Mouse (Mus musculus): ENCODE measurements around the gene 1700028J19Rik. TPM values are rescaled to one million over a fixed set of nuclear protein-coding genes. Genes with fewer than 3 reads are reported as not detected.
"Not testable (repeated sequence)": the region's sequence is repeated elsewhere in the genome, so short reads cannot be mapped to it uniquely, and the experiment has no call there.

1700028J19Rik gene
- polyA plus RNA-seq, 1 experiment from 2014 or later, result 0.88 TPM

- Histone ChIP-seq H3K4me3 (no peak overlapping the region), H3K27ac (no peak overlapping the region), H3K4me1 (no peaks in the 10 kb centered on the region), H3K9me3 (no peaks in the 10 kb centered on the region), H3K27me3 (ENCODE audit: insufficient read depth, poor library complexity, severe bottlenecking) (peaks cover 71% of the 10 kb centered on the region), H3K36me3 (no peaks in the 10 kb centered on the region)
- WGBS, result 68% methylated on average over 2 of the region's 2 CpGs
- no peak for DNase-seq (ENCODE audit: low spot score)
These were observed 24.8 kb upstream of the 1700028J19Rik start for GRCm38 (mm10) chr7:44271309-44271708.

- H3K36me3 ChIP-seq, result no peaks in the 10 kb centered on the region
- H3K27ac ChIP-seq, result no peak overlapping the region
- no peaks in the 10 kb centered on the region for H3K4me1 ChIP-seq
- H3K27me3 ChIP-seq (ENCODE audit: insufficient read depth, poor library complexity, severe bottlenecking), result peaks cover 64% of the 10 kb centered on the region
- H3K4me3 ChIP-seq, result no peak overlapping the region
- no peaks in the 10 kb centered on the region for H3K9me3 ChIP-seq
- WGBS, result 74% methylated on average over 2 of the region's 2 CpGs
- DNase-seq (ENCODE audit: low spot score), result no peak
These were observed 22.9 kb upstream of the 1700028J19Rik start for GRCm38 (mm10) chr7:44269397-44269796.

GRCm38 (mm10) chr7:44268117-44268516, 21.6 kb upstream of the 1700028J19Rik start:
- Histone ChIP-seq H3K36me3 (no peaks in the 10 kb centered on the region), H3K4me1 (peaks cover 3% of the 10 kb centered on the region; the same call in 1 of the 2 replicates), H3K27ac (no peak overlapping the region), H3K27me3 (ENCODE audit: insufficient read depth, poor library complexity, severe bottlenecking) (peaks cover 64% of the 10 kb centered on the region), H3K4me3 (no peak overlapping the region), H3K9me3 (no peaks in the 10 kb centered on the region)
- DNase-seq (ENCODE audit: low spot score), result no peak
- WGBS, result 76% methylated on average over 11 of the region's 11 CpGs

GRCm38 (mm10) chr7:44262791-44263643, 16.5 kb upstream of the 1700028J19Rik start:
- WGBS, result 4% methylated on average over 34 of the region's 34 CpGs
- DNase-seq (ENCODE audit: low spot score), result peak; percentile 94
- Histone ChIP-seq H3K36me3 (no peaks in the 10 kb centered on the region), H3K27ac (no peak overlapping the region), H3K9me3 (no peaks in the 10 kb centered on the region), H3K27me3 (ENCODE audit: insufficient read depth, poor library complexity, severe bottlenecking) (peaks cover 63% of the 10 kb centered on the region), H3K4me3 (peak overlapping the region; percentile 27), H3K4me1 (peaks cover 6% of the 10 kb centered on the region; the same call in 1 of the 2 replicates)

GRCm38 (mm10) chr7:44261147-44261546, 14.7 kb upstream of the 1700028J19Rik start, which contains the start of gene Gm15517:
Gm15517 (plus strand) TSS chr7:44261447.
- Histone ChIP-seq H3K9me3 (no peaks in the 10 kb centered on the region), H3K4me3 (no peak within 1 kb of the TSS), H3K27me3 (ENCODE audit: insufficient read depth, poor library complexity, severe bottlenecking) (peaks cover 48% of the 10 kb centered on the region), H3K36me3 (no peaks in the 10 kb centered on the region), H3K27ac (no peak within 1 kb of the TSS), H3K4me1 (peaks cover 6% of the 10 kb centered on the region; the same call in 1 of the 2 replicates)
- 50% methylated on average over 5 of the region's 5 CpGs for WGBS
- DNase-seq (ENCODE audit: low spot score), result no peak

GRCm38 (mm10) chr7:44260410-44260809, 13.9 kb upstream of the 1700028J19Rik start:
- H3K27me3 ChIP-seq (ENCODE audit: insufficient read depth, poor library complexity, severe bottlenecking), result peaks cover 43% of the 10 kb centered on the region
- H3K9me3 ChIP-seq, result no peaks in the 10 kb centered on the region
- no peak overlapping the region for H3K4me3 ChIP-seq
- H3K27ac ChIP-seq, result no peak overlapping the region
- H3K36me3 ChIP-seq, result no peaks in the 10 kb centered on the region
- 71% methylated on average over 6 of the region's 6 CpGs for WGBS
- DNase-seq (ENCODE audit: low spot score), result no peak
- H3K4me1 ChIP-seq, result peaks cover 6% of the 10 kb centered on the region; the same call in 1 of the 2 replicates

GRCm38 (mm10) chr7:44257278-44257677, 10.8 kb upstream of the 1700028J19Rik start, which contains the start of gene Acp4:
Acp4 (minus strand) TSS chr7:44257378.
- no peak within 1 kb of the TSS for H3K27ac ChIP-seq
- H3K4me1 ChIP-seq, result 0 out of 2 replicates have a peak, but pooled peaks cover 17% of the 10 kb centered on the region
- peaks cover 19% of the 10 kb centered on the region for H3K27me3 ChIP-seq (ENCODE audit: insufficient read depth, poor library complexity, severe bottlenecking)
- no peak within 1 kb of the TSS for H3K4me3 ChIP-seq
- 74% methylated on average over 4 of the region's 4 CpGs for WGBS
- no peak for DNase-seq (ENCODE audit: low spot score)
- H3K36me3 ChIP-seq, result peaks cover 17% of the 10 kb centered on the region
- no peaks in the 10 kb centered on the region for H3K9me3 ChIP-seq

- Histone ChIP-seq H3K36me3 (peaks cover 37% of the 10 kb centered on the region), H3K27me3 (ENCODE audit: insufficient read depth, poor library complexity, severe bottlenecking) (no peaks in the 10 kb centered on the region), H3K9me3 (no peaks in the 10 kb centered on the region), H3K4me1 (0 out of 2 replicates have a peak, but pooled peaks cover 19% of the 10 kb centered on the region), H3K27ac (no peak overlapping the region), H3K4me3 (no peak overlapping the region)
- DNase-seq (ENCODE audit: low spot score), result no peak
- WGBS, result 81% methylated on average over 6 of the region's 6 CpGs
These were observed 8.4 kb upstream of the 1700028J19Rik start for GRCm38 (mm10) chr7:44254930-44255329.

- Histone ChIP-seq H3K9me3 (no peaks in the 10 kb centered on the region), H3K27me3 (ENCODE audit: insufficient read depth, poor library complexity, severe bottlenecking) (no peaks in the 10 kb centered on the region), H3K4me1 (0 out of 2 replicates have a peak, but pooled peaks cover 19% of the 10 kb centered on the region), H3K36me3 (peaks cover 56% of the 10 kb centered on the region), H3K27ac (no peak overlapping the region), H3K4me3 (no peak overlapping the region)
- WGBS, result 65% methylated on average over 15 of the region's 15 CpGs
- no peak for DNase-seq (ENCODE audit: low spot score)
These were observed 6.6 kb upstream of the 1700028J19Rik start for GRCm38 (mm10) chr7:44253023-44253616.

GRCm38 (mm10) chr7:44250732-44251275, 4.3 kb upstream of the 1700028J19Rik start:
- peaks cover 58% of the 10 kb centered on the region for H3K36me3 ChIP-seq
- not testable (repeated sequence) for H3K4me3 ChIP-seq; H3K9me3 ChIP-seq; H3K27me3 ChIP-seq (ENCODE audit: insufficient read depth, poor library complexity, severe bottlenecking); DNase-seq (ENCODE audit: low spot score); H3K27ac ChIP-seq
- H3K4me1 ChIP-seq, result peaks cover 23% of the 10 kb centered on the region; the same call in 1 of the 2 replicates
- 93% methylated on average over 17 of the region's 17 CpGs for WGBS

- no peaks in the 10 kb centered on the region for H3K27me3 ChIP-seq (ENCODE audit: insufficient read depth, poor library complexity, severe bottlenecking)
- no peaks in the 10 kb centered on the region for H3K9me3 ChIP-seq
- no peak for DNase-seq (ENCODE audit: low spot score)
- 93% methylated on average over 4 of the region's 4 CpGs for WGBS
- peaks cover 25% of the 10 kb centered on the region for H3K4me1 ChIP-seq
- peaks cover 58% of the 10 kb centered on the region for H3K36me3 ChIP-seq
- H3K27ac ChIP-seq, result no peak overlapping the region
- H3K4me3 ChIP-seq, result no peak overlapping the region
These were observed 2.8 kb upstream of the 1700028J19Rik start for GRCm38 (mm10) chr7:44249248-44249647.

- Histone ChIP-seq H3K4me3 (peak overlapping the region; percentile 97), H3K27ac (no peak overlapping the region), H3K36me3 (peaks cover 48% of the 10 kb centered on the region), H3K4me1 (peaks cover 20% of the 10 kb centered on the region), H3K27me3 (ENCODE audit: insufficient read depth, poor library complexity, severe bottlenecking) (no peaks in the 10 kb centered on the region), H3K9me3 (no peaks in the 10 kb centered on the region)
- 89% methylated on average over 2 of the region's 2 CpGs for WGBS
- DNase-seq (ENCODE audit: low spot score), result no peak
These were observed 1.5 kb upstream of the 1700028J19Rik start for GRCm38 (mm10) chr7:44247971-44248370.
